Mouse (Mus musculus) testis, adult 2 months (tissue): ENCODE measurements around the gene Gm9736.

Experiments used
- CTCF ChIP-seq: fragments of 200-500 bp; IDR thresholded peaks from 2 replicates; pipeline ENCODE4 v1.5.1; 2012; ENCODE audit warnings: low read depth, mild to moderate bottlenecking, inconsistent platforms, low read length, moderate library complexity; ENCODE audit not compliant: control insufficient read depth, insufficient read depth, insufficient replicate concordance
- POLR2A ChIP-seq: fragments of 200-500 bp; IDR thresholded peaks from 2 replicates; pipeline ENCODE4 v1.6.1; 2012; ENCODE audit warnings: low read depth, mild to moderate bottlenecking, inconsistent platforms, low read length, moderate library complexity; ENCODE audit not compliant: control insufficient read depth

GRCm38 (mm10) chr10:77709831-77710230 lies 41.3 kb downstream of the Gm9736 start:
- TF ChIP-seq CTCF (no peak), POLR2A (no peak)
